Mouse (Mus musculus) midbrain, embryonic 16.5 days (tissue): Measurements from ENCODE around the gene Tusc2. TPM values are rescaled to one million over a fixed set of nuclear protein-coding genes. Genes with fewer than 3 reads are reported as not detected.
"Not testable (repeated sequence)": the region's sequence is repeated elsewhere in the genome, so short reads cannot be mapped to it uniquely, and the experiment has no call there.

Experiments used
- ATAC-seq: fragments of 200-750 bp; cut with Nextera tagmentation; 2 replicates; pipeline ENCODE4 v1.8.0; 2017; ENCODE audit warnings: moderate TSS enrichment
- H3K27ac ChIP-seq: fragments of 300-500 bp; sonication (generic); 2 replicates; pipeline ENCODE4 v1.5.1; 2014; ENCODE audit warnings: mild to moderate bottlenecking, low read length, mixed read lengths
- H3K27me3 ChIP-seq: fragments of 300-500 bp; sonication (generic); 2 replicates; pipeline ENCODE4 v1.6.1; 2014; ENCODE audit warnings: low read depth, low read length, mixed read lengths; ENCODE audit not compliant: control insufficient read depth, insufficient read depth
- H3K36me3 ChIP-seq: fragments of 300-500 bp; sonication (generic); 2 replicates; pipeline ENCODE4 v1.6.1; 2014; ENCODE audit warnings: mild to moderate bottlenecking, low read length, moderate library complexity, mixed read lengths; ENCODE audit not compliant: control insufficient read depth, insufficient read depth
- H3K4me1 ChIP-seq: fragments of 300-500 bp; sonication (generic); 2 replicates; pipeline ENCODE4 v1.6.1; 2014; ENCODE audit warnings: mild to moderate bottlenecking, low read length, mixed read lengths; ENCODE audit not compliant: control insufficient read depth, insufficient read depth
- H3K4me2 ChIP-seq: fragments of 300-500 bp; sonication (generic); 2 replicates; pipeline ENCODE4 v1.6.1; 2014; ENCODE audit warnings: mild to moderate bottlenecking, low read length, mixed read lengths
- H3K4me3 ChIP-seq: fragments of 300-500 bp; sonication (generic); 2 replicates; pipeline ENCODE4 v1.5.1; 2014; ENCODE audit warnings: low read depth, mild to moderate bottlenecking, low read length, moderate library complexity, mixed read lengths
- H3K9ac ChIP-seq: fragments of 300-500 bp; sonication (generic); 2 replicates; pipeline ENCODE4 v1.6.1; 2014; ENCODE audit warnings: low read depth, low read length, mixed read lengths
- H3K9me3 ChIP-seq: fragments of 300-500 bp; sonication (generic); replicated peaks from 2 replicates; pipeline ENCODE4 v1.6.1; 2014; ENCODE audit warnings: mild to moderate bottlenecking, low read length, mixed read lengths; ENCODE audit not compliant: control insufficient read depth, poor library complexity, severe bottlenecking
- WGBS: fragments of 180-500 bp; shearing (Covaris S2); extraction: QIAGEN DNeasy Blood & Tissue Kit; methylation state at CpG from one replicate; pipeline ENCODE4 v1.1.7; 2014; 5-methylcytosine and 5-hydroxymethylcytosine counted together
- polyA plus RNA-seq: library from polyadenylated mRNA; unstranded; fragments of >200 nt; fragmentation: Nextera tagmentation; extraction: Ambion mirVana; gene quantifications from 2 replicates; pipeline ENCODE4 v1.2.1, GENCODE M21; 2015

Gene Tusc2
- polyA plus RNA-seq, 1 experiment from 2014 or later = 127 TPM

DNA sequence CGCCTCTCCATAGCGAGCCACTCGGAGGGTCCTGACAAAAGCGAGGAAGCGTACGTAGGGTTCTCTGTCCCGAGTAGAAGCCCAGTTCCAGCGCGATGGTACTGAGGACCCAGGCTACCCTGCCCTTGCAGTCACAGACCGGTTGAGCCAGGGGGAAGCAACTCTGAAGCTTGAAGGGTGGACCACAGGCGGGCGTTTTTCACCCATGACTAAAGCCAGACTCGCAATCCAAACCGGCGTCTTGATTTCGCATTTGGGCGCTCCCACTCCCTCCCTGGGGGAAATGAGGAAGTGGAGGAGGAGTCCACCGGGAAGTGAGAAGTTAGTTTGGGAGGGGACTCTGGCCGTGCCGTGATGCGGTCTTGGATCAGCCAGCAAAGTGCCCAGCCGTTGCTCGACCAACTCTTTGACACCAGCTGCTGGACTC lies 8.0 kb upstream of the Tusc2 start:
- ATAC-seq = peak; percentile 57
- Histone ChIP-seq H3K4me2 (peak overlapping the region; percentile 87), H3K27ac (peak overlapping the region; percentile 91), H3K4me3 (peak overlapping the region; percentile 80), H3K4me1 (peaks cover 33% of the 10 kb centered on the region), H3K9me3 (no peaks in the 10 kb centered on the region), H3K36me3 (peaks cover 23% of the 10 kb centered on the region), H3K27me3 (peaks cover 26% of the 10 kb centered on the region), H3K9ac (peak overlapping the region; percentile 88)
- under 1% methylated on average over 23 of the region's 23 CpGs for WGBS

DNA sequence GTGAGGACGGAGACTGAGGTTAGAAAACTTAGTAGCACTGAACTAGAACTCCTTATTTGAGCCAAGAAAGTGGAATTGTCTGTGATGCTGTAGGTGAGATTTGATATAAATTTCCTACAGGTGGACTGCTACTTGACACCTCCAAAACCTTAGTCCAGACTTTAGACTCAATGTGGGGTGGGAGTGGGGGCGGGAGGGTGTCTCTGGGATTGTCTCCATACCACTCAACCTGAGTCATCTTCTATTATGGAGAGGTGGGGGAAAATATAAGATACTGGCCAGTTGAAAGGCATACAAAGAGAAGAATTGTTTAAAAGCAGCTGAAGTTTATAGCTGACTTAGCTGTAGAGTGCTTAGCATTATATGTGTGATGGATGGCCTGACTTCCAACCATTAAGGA lies 7.4 kb upstream of the Tusc2 start:
- no peak overlapping the region; the same call in 1 of the 2 replicates for H3K27ac ChIP-seq
- H3K9ac ChIP-seq = peak overlapping the region; percentile 88; the same call in 1 of the 2 replicates
- H3K4me2 ChIP-seq = peak overlapping the region; percentile 87
- no peaks in the 10 kb centered on the region for H3K9me3 ChIP-seq
- ATAC-seq = no peak
- H3K36me3 ChIP-seq = peaks cover 23% of the 10 kb centered on the region
- H3K4me3 ChIP-seq = peak overlapping the region; percentile 80
- H3K4me1 ChIP-seq = peaks cover 33% of the 10 kb centered on the region
- WGBS = 38% methylated on average over 2 of the region's 2 CpGs
- peaks cover 19% of the 10 kb centered on the region for H3K27me3 ChIP-seq

DNA sequence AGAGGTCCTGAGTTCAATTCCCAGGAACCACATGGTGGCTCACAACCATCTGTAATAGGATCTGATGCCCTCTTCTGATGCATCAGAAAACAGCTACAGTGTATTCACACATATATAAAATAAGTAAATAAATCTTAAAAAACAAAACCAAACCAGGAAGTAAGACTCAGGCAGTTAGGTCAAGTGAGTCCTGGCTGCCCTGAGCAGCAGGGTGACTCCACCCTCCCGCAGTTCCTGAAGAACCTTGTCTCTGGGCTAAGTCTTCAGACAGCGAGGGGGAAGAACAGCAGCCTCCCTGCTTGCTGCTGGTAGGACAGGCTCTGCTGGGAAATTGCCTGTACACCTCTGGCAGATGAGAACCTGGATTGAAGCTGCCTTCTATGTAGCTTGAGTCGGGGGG lies 6.7 kb upstream of the Tusc2 start:
- peaks cover 15% of the 10 kb centered on the region for H3K27me3 ChIP-seq
- no peak overlapping the region for H3K4me2 ChIP-seq
- H3K4me1 ChIP-seq = peaks cover 32% of the 10 kb centered on the region
- H3K4me3 ChIP-seq = no peak overlapping the region
- WGBS = 83% methylated on average over 3 of the region's 3 CpGs
- ATAC-seq = no peak
- peaks cover 27% of the 10 kb centered on the region for H3K36me3 ChIP-seq
- H3K27ac ChIP-seq = no peak overlapping the region
- no peaks in the 10 kb centered on the region for H3K9me3 ChIP-seq
- 0 out of 2 replicates have a peak overlapping the region, but pooled peaks have one; percentile 27 for H3K9ac ChIP-seq

DNA sequence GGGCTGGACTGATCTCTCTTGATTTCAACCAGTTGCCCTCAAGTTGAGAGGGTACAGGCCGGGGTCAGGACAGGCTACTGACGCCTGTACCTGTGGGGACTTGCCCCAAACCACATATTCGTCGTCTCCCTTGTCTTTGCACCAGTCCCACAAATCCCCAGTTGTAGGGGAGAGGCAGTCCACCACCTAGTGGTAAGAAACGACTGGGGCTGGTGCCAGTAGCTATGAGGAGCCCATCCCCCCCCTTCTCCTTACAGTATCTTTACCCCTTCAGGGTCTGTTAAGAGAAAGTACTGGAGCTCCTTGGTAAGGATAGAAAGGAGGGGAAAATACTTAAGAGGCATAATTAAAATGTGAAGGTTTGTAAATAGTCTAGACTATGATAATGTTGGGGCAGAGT lies 2.5 kb downstream of the Tusc2 start:
- peaks cover 36% of the 10 kb centered on the region for H3K4me1 ChIP-seq
- not testable (repeated sequence) for ATAC-seq, H3K4me3 ChIP-seq

DNA sequence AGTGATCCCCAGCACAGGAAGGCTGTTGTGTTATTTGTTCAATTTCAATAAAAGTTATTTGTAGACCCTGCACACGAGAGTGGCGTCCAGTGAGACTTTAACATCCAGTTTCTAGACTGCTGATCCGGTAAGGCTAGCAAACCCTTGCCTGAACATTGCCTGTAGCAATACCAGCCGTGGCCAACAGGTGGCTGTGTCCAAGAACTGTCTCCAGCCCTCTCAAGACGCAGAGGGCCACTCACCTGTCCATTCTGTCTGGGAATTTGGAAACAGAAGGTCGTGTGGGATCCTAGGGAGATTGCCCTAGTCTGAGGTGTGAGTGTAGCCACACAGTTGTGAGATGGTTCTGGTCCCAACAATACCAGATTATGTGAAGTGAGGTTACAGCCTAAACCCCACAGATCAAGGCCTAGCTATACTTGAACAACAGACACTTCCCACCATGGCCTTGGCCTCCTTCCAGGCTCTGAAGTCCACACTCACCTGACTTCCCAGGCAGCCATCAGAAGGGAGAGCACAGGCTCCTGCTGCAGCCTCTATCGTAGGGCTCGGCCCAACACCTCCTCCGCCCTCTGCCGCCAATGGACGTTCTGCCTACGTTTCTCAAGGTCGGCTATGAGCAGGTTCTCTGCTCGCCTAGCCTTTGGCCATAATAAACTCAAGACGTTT lies 3.1 kb downstream of the Tusc2 start:
- H3K4me1 ChIP-seq = peaks cover 42% of the 10 kb centered on the region
- no peaks in the 10 kb centered on the region for H3K9me3 ChIP-seq
- 61% methylated on average over 15 of the region's 15 CpGs for WGBS
- no peak for ATAC-seq
- no peak overlapping the region for H3K4me3 ChIP-seq
- H3K36me3 ChIP-seq = peaks cover 7% of the 10 kb centered on the region
- no peak overlapping the region; the same call in 1 of the 2 replicates for H3K27ac ChIP-seq
- H3K9ac ChIP-seq = no peak overlapping the region
- H3K4me2 ChIP-seq = no peak overlapping the region
- H3K27me3 ChIP-seq = no peaks in the 10 kb centered on the region

More for the DNA sequence above, 2.5 kb downstream of the Tusc2 start:
- not testable (repeated sequence) for H3K9me3 ChIP-seq, H3K27me3 ChIP-seq, H3K36me3 ChIP-seq, H3K27ac ChIP-seq, H3K4me2 ChIP-seq, H3K9ac ChIP-seq
- WGBS = 49% methylated on average over 5 of the region's 5 CpGs

DNA sequence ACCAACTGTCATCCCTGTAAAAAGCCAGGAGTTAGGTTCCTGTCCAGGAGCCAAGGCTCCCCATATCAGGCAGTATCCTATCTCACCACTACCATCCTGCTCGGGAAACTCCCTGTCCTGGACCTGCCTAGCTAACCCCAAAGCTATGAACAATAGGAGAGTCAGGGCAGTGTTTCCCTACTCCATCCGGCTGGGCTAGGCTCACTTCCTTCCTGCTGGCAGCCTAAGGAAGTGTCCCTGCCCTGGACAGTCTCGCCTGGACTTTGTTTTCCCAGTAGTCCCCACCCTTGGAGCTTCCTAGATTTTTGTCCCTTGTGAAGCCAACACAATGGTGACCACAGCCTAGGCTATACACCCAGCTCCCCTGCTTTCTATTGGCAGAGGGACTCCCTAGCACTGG lies 3.8 kb downstream of the Tusc2 start:
- H3K9me3 ChIP-seq = no peaks in the 10 kb centered on the region
- H3K27ac ChIP-seq = 0 out of 2 replicates have a peak overlapping the region, but pooled peaks have one; percentile 14
- WGBS = 69% methylated on average over 3 of the region's 3 CpGs
- no peak overlapping the region for H3K4me2 ChIP-seq
- H3K4me3 ChIP-seq = no peak overlapping the region
- peaks cover 47% of the 10 kb centered on the region for H3K4me1 ChIP-seq
- H3K9ac ChIP-seq = no peak overlapping the region
- H3K36me3 ChIP-seq = peaks cover 3% of the 10 kb centered on the region; the same call in 1 of the 2 replicates
- ATAC-seq = no peak
- no peaks in the 10 kb centered on the region for H3K27me3 ChIP-seq

DNA sequence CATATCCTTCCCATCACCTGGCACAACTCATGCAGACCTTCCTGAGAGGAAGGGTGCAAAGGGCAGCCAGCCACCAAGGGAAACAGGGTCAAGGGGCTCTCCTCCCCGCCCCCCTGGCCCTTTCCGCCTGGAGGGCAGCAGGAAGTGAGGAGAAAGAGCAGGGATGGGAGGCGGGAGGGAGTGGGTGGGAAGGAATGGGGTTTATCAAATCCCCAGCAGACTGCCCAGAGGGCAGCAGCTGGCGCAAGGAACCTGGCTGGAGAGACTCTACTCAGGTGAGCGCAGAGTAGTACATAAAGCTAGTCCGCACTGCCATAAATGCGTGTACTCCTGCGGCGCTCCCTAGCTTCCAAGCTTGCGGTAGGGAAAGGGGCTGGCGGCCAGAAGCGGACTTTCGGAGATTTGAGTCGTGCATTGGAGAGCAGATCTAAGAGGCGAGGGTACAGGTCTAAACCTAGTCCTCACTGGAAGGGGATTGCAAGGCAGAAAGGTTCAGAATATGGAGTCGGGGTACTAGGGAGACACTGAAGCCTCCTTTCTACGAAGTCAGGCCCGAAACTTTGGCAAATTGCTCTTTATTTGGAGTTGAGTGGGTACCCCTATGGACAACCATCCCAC lies 4.8 kb downstream of the Tusc2 start, which contains the start of gene Hyal2:
Gene Hyal2 (plus strand): TSS at position 244 of the 618 bp plus-strand sequence.
- ATAC-seq = no peak
- no peaks in the 10 kb centered on the region for H3K9me3 ChIP-seq
- peak within 1 kb of the TSS; percentile 84 for H3K4me3 ChIP-seq
- peak within 1 kb of the TSS; percentile 93 for H3K4me2 ChIP-seq
- H3K36me3 ChIP-seq = peaks cover 9% of the 10 kb centered on the region; the same call in 1 of the 2 replicates
- peak within 1 kb of the TSS; percentile 92 for H3K27ac ChIP-seq
- peaks cover 46% of the 10 kb centered on the region for H3K4me1 ChIP-seq
- no peaks in the 10 kb centered on the region for H3K27me3 ChIP-seq
- WGBS = 5% methylated on average over 18 of the region's 18 CpGs
- peak within 1 kb of the TSS; percentile 88 for H3K9ac ChIP-seq

DNA sequence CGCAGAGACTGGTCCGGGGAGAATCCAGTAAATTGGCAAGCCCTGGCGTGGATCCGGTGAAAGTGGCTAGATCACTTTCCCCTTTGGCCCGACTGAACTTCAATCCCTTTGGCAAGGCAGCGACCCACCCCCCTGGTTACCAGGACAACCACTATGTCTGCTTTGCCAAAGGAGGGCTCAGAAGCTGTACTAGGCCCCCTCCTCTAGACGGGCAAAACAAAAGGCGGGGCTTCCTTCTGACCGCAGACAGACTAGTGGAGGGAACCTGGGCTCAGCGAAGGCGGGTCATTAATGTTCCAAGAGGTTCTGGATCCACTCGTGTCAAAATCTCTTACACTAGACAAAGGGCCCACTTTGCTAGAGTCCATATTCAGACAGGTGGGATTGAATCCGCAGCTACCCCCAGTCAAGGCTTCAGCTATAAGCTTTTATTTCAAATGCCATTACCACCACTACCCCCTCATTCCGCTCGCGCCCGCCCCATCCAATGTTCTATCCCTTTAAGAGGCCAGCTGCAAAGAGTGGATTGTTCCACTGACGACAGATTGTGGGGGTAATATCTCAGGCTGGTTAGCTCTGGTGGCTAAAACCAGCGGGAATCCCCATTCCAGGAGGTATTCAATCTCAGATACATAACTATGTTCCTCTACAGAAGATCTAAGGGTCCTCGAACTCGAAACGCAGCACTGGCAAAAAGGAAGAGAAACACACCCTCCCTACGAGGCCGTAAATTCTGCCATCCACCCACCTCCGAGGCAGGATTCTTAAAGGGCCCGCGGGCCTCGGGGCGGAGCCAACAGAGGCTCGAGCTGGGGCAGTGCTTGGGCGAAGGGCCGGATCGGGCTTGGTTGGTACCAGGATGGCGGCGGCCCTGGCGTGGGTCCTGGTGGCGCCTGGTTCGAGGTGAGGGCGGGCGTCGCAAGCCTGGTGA lies 5.5 kb downstream of the Tusc2 start:
- Histone ChIP-seq H3K27ac (peak overlapping the region; percentile 92), H3K9me3 (no peaks in the 10 kb centered on the region), H3K9ac (peak overlapping the region; percentile 88), H3K27me3 (no peaks in the 10 kb centered on the region), H3K4me2 (peak overlapping the region; percentile 93), H3K36me3 (peaks cover 10% of the 10 kb centered on the region; the same call in 1 of the 2 replicates), H3K4me1 (peaks cover 44% of the 10 kb centered on the region), H3K4me3 (peak overlapping the region; percentile 84)
- peak; percentile 90 for ATAC-seq
- WGBS = under 1% methylated on average over 41 of the region's 41 CpGs
